Mouse (Mus musculus) heart, postnatal 0 days (tissue): ENCODE data around the gene Tcl1b3.
"Not testable (repeated sequence)": the region's sequence is repeated elsewhere in the genome, so short reads cannot be mapped to it uniquely, and the experiment has no call there.

Experiments used
- CTCF ChIP-seq: IDR thresholded peaks from 2 replicates; pipeline ENCODE4 v1.5.1; 2016; ENCODE audit warnings: antibody characterized with exemption, control low read depth, low read depth
- EP300 ChIP-seq: IDR thresholded peaks from 2 replicates; pipeline ENCODE4 v1.6.1; 2016; ENCODE audit warnings: antibody characterized with exemption, low read depth

- TF ChIP-seq CTCF, EP300: not testable (repeated sequence)
Measured at GRCm38 (mm10) chr12:105176044-105176443, 14.8 kb upstream of the Tcl1b3 start, which contains the start of gene Tcl1b5.
